Mouse (Mus musculus) MEL (cell line): Measurements from ENCODE around the gene BC034090. TPM values are rescaled to one million over a fixed set of nuclear protein-coding genes. Genes with fewer than 3 reads are reported as not detected.

Experiments
- DNase-seq: peaks from one replicate; pipeline ENCODE4 v3.0.0; 2011; ENCODE audit warnings: low read depth, low spot score
- H3K27ac ChIP-seq: 2 replicates; pipeline ENCODE4 v1.5.1; 2012; ENCODE audit warnings: low read depth, mild to moderate bottlenecking, control low read depth, low read length, moderate library complexity; ENCODE audit not compliant: control insufficient read depth
- H3K27me3 ChIP-seq, 2 experiments: fragments of 150-350 bp in 1 of 2; sonication (generic) in 1 of 2; 2 replicates each; pipeline ENCODE4 v1.6.1; 2012; ENCODE audit warnings: low read length in 2 of 2, mild to moderate bottlenecking in 2 of 2, improper control_type of control experiment in 1 of 2, moderate library complexity in 1 of 2; ENCODE audit not compliant: insufficient read depth in 2 of 2, control insufficient read depth in 1 of 2
- H3K36me3 ChIP-seq, 2 experiments: 2 replicates each; pipeline ENCODE4 v1.6.1; 2012 to 2014; ENCODE audit warnings: low read length in 2 of 2, improper control_type of control experiment in 1 of 2, inconsistent platforms in 1 of 2, mild to moderate bottlenecking in 1 of 2; ENCODE audit not compliant: insufficient read depth in 2 of 2, control insufficient read depth in 1 of 2
- H3K4me1 ChIP-seq, 2 experiments: fragments of 150-350 bp in 1 of 2; sonication (generic) in 1 of 2; 2 replicates each; pipeline ENCODE4 v1.6.1; 2012; ENCODE audit warnings: low read length in 2 of 2, improper control_type of control experiment in 1 of 2, mild to moderate bottlenecking in 1 of 2; ENCODE audit not compliant: insufficient read depth in 2 of 2, control insufficient read depth in 1 of 2
- H3K4me3 ChIP-seq, 2 experiments: fragments of 150-350 bp in 1 of 2; sonication (generic) in 1 of 2; 2 replicates each; pipeline ENCODE4 v1.5.1; 2012; ENCODE audit warnings: low read depth in 2 of 2, low read length in 2 of 2, mild to moderate bottlenecking in 2 of 2, moderate library complexity in 2 of 2, control low read depth in 1 of 2, improper control_type of control experiment in 1 of 2; ENCODE audit not compliant: control insufficient read depth in 1 of 2, insufficient read depth in 1 of 2
- H3K79me2 ChIP-seq: 2 replicates; pipeline ENCODE4 v1.6.1; 2012; ENCODE audit warnings: mild to moderate bottlenecking, low read length, moderate library complexity; ENCODE audit not compliant: control insufficient read depth, poor library complexity, insufficient read depth
- H3K9ac ChIP-seq: 2 replicates; pipeline ENCODE4 v1.6.1; 2012; ENCODE audit warnings: low read depth, mild to moderate bottlenecking, control low read depth, low read length, moderate library complexity; ENCODE audit not compliant: control insufficient read depth, poor library complexity, severe bottlenecking
- H3K9me3 ChIP-seq: fragments of 150-350 bp; sonication (generic); replicated peaks from 2 replicates; pipeline ENCODE4 v1.6.1; 2012; ENCODE audit warnings: mild to moderate bottlenecking, low read length, improper control_type of control experiment, moderate library complexity; ENCODE audit not compliant: insufficient read depth
- CHD1 ChIP-seq: IDR thresholded peaks from 2 replicates; pipeline ENCODE4 v1.6.1; 2012; ENCODE audit warnings: low read depth, mild to moderate bottlenecking, inconsistent platforms, low read length, improper control_type of control experiment
- CHD2 ChIP-seq: IDR thresholded peaks from 2 replicates; pipeline ENCODE4 v1.6.1; 2011; ENCODE audit warnings: low read length, improper control_type of control experiment
- CTCF ChIP-seq, 3 experiments: IDR thresholded peaks in 2 of 3; conservative IDR thresholded peaks in 1 of 3; 2 replicates each; pipeline ENCODE4 v1.5.1; 2011 to 2012; ENCODE audit warnings: low read length in 3 of 3, low read depth in 2 of 3, mild to moderate bottlenecking in 2 of 3, improper control_type of control experiment in 1 of 3, inconsistent platforms in 1 of 3, mixed read lengths in 1 of 3, moderate library complexity in 1 of 3; ENCODE audit not compliant: control insufficient read depth in 1 of 3, insufficient read depth in 1 of 3, poor library complexity in 1 of 3, severe bottlenecking in 1 of 3
- E2F4 ChIP-seq: IDR thresholded peaks from 2 replicates; pipeline ENCODE4 v1.6.1; 2011; ENCODE audit warnings: low read depth, low read length, improper control_type of control experiment, borderline replicate concordance
- EP300 ChIP-seq, 2 experiments: IDR thresholded peaks; 2 replicates each; pipeline ENCODE4 v1.6.1; 2011; ENCODE audit warnings: improper control_type of control experiment in 2 of 2, low read length in 2 of 2, low read depth in 1 of 2, mild to moderate bottlenecking in 1 of 2
- ETS1 ChIP-seq: IDR thresholded peaks from 2 replicates; pipeline ENCODE4 v1.6.1; 2012; ENCODE audit warnings: low read depth, mild to moderate bottlenecking, inconsistent platforms, low read length, improper control_type of control experiment, moderate library complexity
- GATA1 ChIP-seq: IDR thresholded peaks from 2 replicates; pipeline ENCODE4 v1.6.1; 2011; ENCODE audit warnings: low read depth, low read length, improper control_type of control experiment
- HCFC1 ChIP-seq: IDR thresholded peaks from 2 replicates; pipeline ENCODE4 v1.6.1; 2012; ENCODE audit warnings: low read depth, mild to moderate bottlenecking, inconsistent platforms, low read length, improper control_type of control experiment, moderate library complexity
- JUND ChIP-seq: IDR thresholded peaks from 2 replicates; pipeline ENCODE4 v1.6.1; 2011; ENCODE audit warnings: low read depth, mild to moderate bottlenecking, improper control_type of control experiment, low read length
- MAFK ChIP-seq: IDR thresholded peaks from 2 replicates; pipeline ENCODE4 v1.6.1; 2011; ENCODE audit warnings: low read depth, mild to moderate bottlenecking, low read length, improper control_type of control experiment, borderline replicate concordance
- MAZ ChIP-seq: IDR thresholded peaks from 2 replicates; pipeline ENCODE4 v1.6.1; 2012; ENCODE audit warnings: low read depth, mild to moderate bottlenecking, inconsistent platforms, low read length, improper control_type of control experiment
- MEF2A ChIP-seq: IDR thresholded peaks from 2 replicates; pipeline ENCODE4 v1.6.1; 2014; ENCODE audit warnings: low read depth, mild to moderate bottlenecking, inconsistent platforms, low read length, improper control_type of control experiment; ENCODE audit not compliant: poor library complexity, insufficient replicate concordance, severe bottlenecking; ENCODE audit errors: extremely low read depth
- MYB ChIP-seq: IDR thresholded peaks from 2 replicates; pipeline ENCODE4 v1.6.1; 2011; ENCODE audit warnings: mild to moderate bottlenecking, low read depth, low read length, improper control_type of control experiment
- MYC ChIP-seq: IDR thresholded peaks from 2 replicates; pipeline ENCODE4 v1.6.1; 2011; ENCODE audit warnings: low read depth, mild to moderate bottlenecking, low read length, improper control_type of control experiment, moderate library complexity
- NELFE ChIP-seq: IDR thresholded peaks from 2 replicates; pipeline ENCODE4 v1.6.1; 2011; ENCODE audit warnings: low read depth, low read length, improper control_type of control experiment
- NRF1 ChIP-seq: IDR thresholded peaks from 2 replicates; pipeline ENCODE4 v1.6.1; 2014; ENCODE audit warnings: low read depth, mild to moderate bottlenecking, inconsistent platforms, low read length, improper control_type of control experiment, moderate library complexity; ENCODE audit not compliant: poor library complexity, insufficient read depth, severe bottlenecking
- POLR2A ChIP-seq, 2 experiments: IDR thresholded peaks; 2 replicates each; pipeline ENCODE4 v1.6.1; 2011 to 2012; ENCODE audit warnings: low read length in 2 of 2, mild to moderate bottlenecking in 2 of 2, control low read depth in 1 of 2, improper control_type of control experiment in 1 of 2, low read depth in 1 of 2, moderate library complexity in 1 of 2; ENCODE audit not compliant: control insufficient read depth in 1 of 2, insufficient read depth in 1 of 2, poor library complexity in 1 of 2
- POLR2AphosphoS2 ChIP-seq: IDR thresholded peaks from 2 replicates; pipeline ENCODE4 v1.6.1; 2011; ENCODE audit warnings: low read length, improper control_type of control experiment
- POLR2AphosphoS5 ChIP-seq: IDR thresholded peaks from 2 replicates; pipeline ENCODE4 v1.6.1; 2012; ENCODE audit warnings: low read depth, borderline replicate concordance, mild to moderate bottlenecking, inconsistent platforms, low read length, moderate library complexity, mixed read lengths
- RCOR1 ChIP-seq: IDR thresholded peaks from 2 replicates; pipeline ENCODE4 v1.6.1; 2012; ENCODE audit warnings: low read depth, mild to moderate bottlenecking, inconsistent platforms, low read length, improper control_type of control experiment
- SIN3A ChIP-seq: IDR thresholded peaks from 2 replicates; pipeline ENCODE4 v1.6.1; 2012; ENCODE audit warnings: low read length, improper control_type of control experiment, inconsistent platforms
- SMC3 ChIP-seq: IDR thresholded peaks from 2 replicates; pipeline ENCODE4 v1.6.1; 2011; ENCODE audit warnings: low read depth, low read length, improper control_type of control experiment
- USF1 ChIP-seq: IDR thresholded peaks from 2 replicates; pipeline ENCODE4 v1.6.1; 2014; ENCODE audit warnings: low read depth, mild to moderate bottlenecking, inconsistent platforms, low read length, improper control_type of control experiment, moderate library complexity
- ZC3H11A ChIP-seq: IDR thresholded peaks from 2 replicates; pipeline ENCODE4 v1.6.1; 2012; ENCODE audit warnings: low read depth, mild to moderate bottlenecking, inconsistent platforms, low read length, improper control_type of control experiment
- ZMIZ1 ChIP-seq: IDR thresholded peaks from 2 replicates; pipeline ENCODE4 v1.6.1; 2012; ENCODE audit warnings: low read depth, mild to moderate bottlenecking, inconsistent platforms, low read length, improper control_type of control experiment, moderate library complexity
- ZNF384 ChIP-seq: IDR thresholded peaks from 2 replicates; pipeline ENCODE4 v1.6.1; 2012; ENCODE audit warnings: low read depth, mild to moderate bottlenecking, inconsistent platforms, low read length, improper control_type of control experiment
- polyA plus RNA-seq, 2 experiments: library from polyadenylated mRNA; stranded (reverse) in 1 of 2; unstranded in 1 of 2; fragments of >175 nt in 1 of 2; fragments of >200 nt in 1 of 2; gene quantifications; 2 replicates each; pipeline versions ENCODE4 v1.2.1 to v1.2.4; 2012; ENCODE audit warnings: low replicate concordance in 2 of 2, low read depth in 1 of 2; ENCODE audit not compliant: insufficient read length in 2 of 2, insufficient read depth in 1 of 2, missing spikeins in 1 of 2
- total RNA-seq: library from RNA; depleted of rRNA; stranded (reverse); fragments of 300-350 nt; gene quantifications from 2 replicates; pipeline ENCODE4 v1.2.3, GENCODE M21; 2012

BC034090 gene
- total and polyA plus RNA-seq, 3 experiments: 0.12 to 0.28 TPM; not detected in 1

DNA sequence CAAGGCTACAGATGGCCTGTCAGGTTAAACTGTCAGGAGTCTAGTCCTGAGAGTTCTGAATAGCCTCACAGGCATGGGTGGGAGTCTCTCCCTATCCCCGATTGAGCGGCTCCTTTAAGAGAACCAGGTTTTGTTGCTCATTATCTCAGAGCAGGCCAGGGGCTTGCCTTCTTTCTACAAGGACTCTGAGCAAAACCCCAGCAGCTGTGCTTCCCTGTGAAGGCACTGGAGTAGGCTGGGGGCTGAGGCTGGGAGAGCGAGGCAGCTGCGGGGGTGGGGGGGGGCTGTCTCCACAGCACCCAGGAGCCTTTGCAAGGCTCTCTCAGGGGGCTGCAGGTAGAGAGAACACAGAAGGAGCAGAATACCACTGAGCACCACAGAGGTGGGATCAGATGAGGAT lies 5.1 kb downstream of the BC034090 start:
- Histone ChIP-seq H3K4me3 (no peak overlapping the region), H3K9me3 (no peaks in the 10 kb centered on the region), H3K4me1 (peaks cover 2 to 15% of the 10 kb centered on the region in 2 experiments; a peak in 3 of 4 replicates), H3K27ac (no peak overlapping the region), H3K27me3 (no peaks in the 10 kb centered on the region), H3K36me3 (no peaks in the 10 kb centered on the region; a peak in 1 of 4 replicates), H3K9ac (no peak overlapping the region), H3K79me2 (no peaks in the 10 kb centered on the region)
- DNase-seq: no peak
- TF ChIP-seq MYC (no peak), GATA1 (no peak), EP300 (IDR thresholded peaks at IDR 0.05; ENCODE audit: low read depth in 1 of 2, low read length in 2 of 2) (no peak), ZMIZ1 (no peak), RCOR1 (no peak), MAFK (no peak), CTCF (IDR thresholded peaks at IDR 0.05 in 2 of 3, conservative IDR thresholded peaks at IDR 0.05 in 1 of 3; ENCODE audit: control insufficient read depth in 1 of 3, insufficient read depth in 1 of 3, low read depth in 2 of 3, low read length in 3 of 3, poor library complexity in 1 of 3, severe bottlenecking in 1 of 3) (no peak), MAZ (no peak), POLR2A (IDR thresholded peaks at IDR 0.05; ENCODE audit: control insufficient read depth in 1 of 2, insufficient read depth in 1 of 2, low read depth in 1 of 2, low read length in 2 of 2, poor library complexity in 1 of 2) (no peak), POLR2AphosphoS5 (no peak), CHD1 (no peak), MYB (no peak), ETS1 (no peak), JUND (no peak), NRF1 (no peak)

GRCm38 (mm10) chr1:155238126-155238525 lies 6.1 kb downstream of the BC034090 start:
- Histone ChIP-seq H3K27me3 (no peaks in the 10 kb centered on the region), H3K36me3 (no peaks in the 10 kb centered on the region; a peak in 1 of 4 replicates), H3K9ac (no peak overlapping the region), H3K9me3 (no peaks in the 10 kb centered on the region), H3K4me3 (no peak overlapping the region), H3K27ac (no peak overlapping the region), H3K4me1 (peaks cover 2 to 15% of the 10 kb centered on the region in 2 experiments; a peak in 3 of 4 replicates), H3K79me2 (no peaks in the 10 kb centered on the region)
- TF ChIP-seq ZMIZ1 (no peak), USF1 (no peak), ZC3H11A (no peak), POLR2AphosphoS5 (no peak), HCFC1 (no peak), MAFK (no peak), EP300 (IDR thresholded peaks at IDR 0.05; ENCODE audit: low read depth in 1 of 2, low read length in 2 of 2) (no peak), SMC3 (no peak), SIN3A (no peak), CHD2 (no peak), E2F4 (no peak), POLR2A (IDR thresholded peaks at IDR 0.05; ENCODE audit: control insufficient read depth in 1 of 2, insufficient read depth in 1 of 2, low read depth in 1 of 2, low read length in 2 of 2, poor library complexity in 1 of 2) (no peak), NRF1 (no peak), NELFE (no peak), GATA1 (no peak), ZNF384 (no peak), POLR2AphosphoS2 (no peak), RCOR1 (no peak), MEF2A (no peak)
- DNase-seq: no peak
